Mouse (Mus musculus) bone marrow, adult 2 months (tissue): ENCODE measurements around the gene Snrnp27. TPM values are rescaled to one million over a fixed set of nuclear protein-coding genes. Genes with fewer than 3 reads are reported as not detected.

Source experiments
- H3K27ac ChIP-seq: fragments of 200-500 bp; 2 replicates; pipeline ENCODE4 v1.5.1; 2012; ENCODE audit warnings: low read depth, mild to moderate bottlenecking, control low read depth, inconsistent platforms, low read length; ENCODE audit not compliant: control insufficient read depth, poor library complexity, insufficient read depth
- H3K4me1 ChIP-seq: fragments of 200-500 bp; 2 replicates; pipeline ENCODE4 v1.6.1; 2011; ENCODE audit warnings: low read length; ENCODE audit not compliant: control insufficient read depth, insufficient read depth
- H3K4me3 ChIP-seq: fragments of 200-500 bp; replicated peaks from 2 replicates; pipeline ENCODE3; 2011; ENCODE audit warnings: mild to moderate bottlenecking, low read depth, low read length, control low read depth; ENCODE audit not compliant: control insufficient read depth
- CTCF ChIP-seq: fragments of 200-500 bp; IDR thresholded peaks from 2 replicates; pipeline ENCODE4 v1.5.1; 2011; ENCODE audit warnings: low read length, control low read depth; ENCODE audit not compliant: control insufficient read depth, insufficient read depth
- POLR2A ChIP-seq: fragments of 200-500 bp; IDR thresholded peaks from 2 replicates; pipeline ENCODE4 v1.6.1; 2011; ENCODE audit warnings: low read depth, mild to moderate bottlenecking, control low read depth, low read length, borderline replicate concordance; ENCODE audit not compliant: control insufficient read depth
- WGBS: fragments of 180-500 bp; shearing (Covaris S2); methylation state at CpG from one replicate; pipeline ENCODE4 v1.1.7; 2018; 5-methylcytosine and 5-hydroxymethylcytosine counted together
- polyA plus RNA-seq: library from polyadenylated mRNA; stranded (reverse); fragments of >200 nt; gene quantifications from 2 replicates; pipeline ENCODE4 v1.2.4, GENCODE M21; 2011; ENCODE audit warnings: low replicate concordance; ENCODE audit not compliant: missing spikeins, insufficient read depth, insufficient read length

Snrnp27 gene
- polyA plus RNA-seq, 1 experiment, result 47.5 TPM

GRCm38 (mm10) chr6:86669240-86669727, 15.0 kb downstream of the Snrnp27 start:
- H3K27ac ChIP-seq, result peak overlapping the region; percentile 89
- WGBS, result under 1% methylated on average over 31 of the region's 37 CpGs
- no peaks in the 10 kb centered on the region; the same call in 1 of the 2 replicates for H3K4me1 ChIP-seq
- peak overlapping the region; percentile 69 for H3K4me3 ChIP-seq
- TF ChIP-seq POLR2A (peak; percentile 89), CTCF (peak; percentile 18; the same call in 1 of the 2 replicates)

DNA sequence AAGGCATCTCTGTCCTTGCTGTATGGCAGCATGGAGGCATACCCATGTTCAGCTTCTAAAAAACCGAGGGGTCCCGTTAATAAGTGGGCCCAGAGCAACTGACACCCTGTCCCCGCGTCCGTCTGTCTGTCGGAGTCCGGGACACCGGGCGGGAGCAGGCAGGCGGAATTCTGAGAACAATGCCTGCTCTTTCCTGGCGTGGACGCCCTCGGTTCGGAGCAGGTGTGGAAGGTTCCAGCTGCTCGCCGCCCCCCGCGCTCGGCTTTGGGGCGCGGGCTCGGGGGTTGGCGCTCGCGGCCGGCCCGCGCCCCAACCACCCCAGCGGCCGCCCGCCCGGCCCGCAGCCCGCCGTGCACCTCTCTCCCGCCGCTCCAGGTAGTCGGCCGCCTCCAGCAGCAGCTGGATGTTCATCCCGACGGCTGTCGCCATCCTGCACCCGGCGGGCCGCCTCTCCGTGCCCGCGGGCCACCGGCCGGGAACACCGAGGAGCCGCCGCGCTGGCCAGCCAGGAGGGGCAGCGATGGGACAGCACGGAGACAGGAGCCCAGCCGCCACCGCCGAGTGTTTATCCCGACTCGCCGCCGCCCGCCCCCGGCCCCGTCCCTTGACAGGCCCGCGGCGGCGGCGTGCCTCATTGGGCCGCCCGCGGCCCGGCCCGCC, 15.6 kb downstream of the Snrnp27 start, which contains the start of gene Mxd1:
Mxd1 (minus strand) TSS at position 582 of the 660 bp plus-strand sequence.
- Histone ChIP-seq H3K4me3 (peak within 1 kb of the TSS; percentile 73), H3K4me1 (no peaks in the 10 kb centered on the region; the same call in 1 of the 2 replicates), H3K27ac (peak within 1 kb of the TSS; percentile 93)
- under 1% methylated on average over 70 of the region's 76 CpGs for WGBS
- no peak for TF ChIP-seq CTCF
- TF ChIP-seq POLR2A, result peak; percentile 94

GRCm38 (mm10) chr6:86667061-86667460, 17.3 kb downstream of the Snrnp27 start:
- peaks cover 2% of the 10 kb centered on the region; the same call in 1 of the 2 replicates for H3K4me1 ChIP-seq
- H3K4me3 ChIP-seq, result peak overlapping the region; percentile 73
- 89% methylated on average over 10 of the region's 10 CpGs for WGBS
- TF ChIP-seq POLR2A, result no peak
- TF ChIP-seq CTCF, result no peak
- peak overlapping the region; percentile 46 for H3K27ac ChIP-seq

DNA sequence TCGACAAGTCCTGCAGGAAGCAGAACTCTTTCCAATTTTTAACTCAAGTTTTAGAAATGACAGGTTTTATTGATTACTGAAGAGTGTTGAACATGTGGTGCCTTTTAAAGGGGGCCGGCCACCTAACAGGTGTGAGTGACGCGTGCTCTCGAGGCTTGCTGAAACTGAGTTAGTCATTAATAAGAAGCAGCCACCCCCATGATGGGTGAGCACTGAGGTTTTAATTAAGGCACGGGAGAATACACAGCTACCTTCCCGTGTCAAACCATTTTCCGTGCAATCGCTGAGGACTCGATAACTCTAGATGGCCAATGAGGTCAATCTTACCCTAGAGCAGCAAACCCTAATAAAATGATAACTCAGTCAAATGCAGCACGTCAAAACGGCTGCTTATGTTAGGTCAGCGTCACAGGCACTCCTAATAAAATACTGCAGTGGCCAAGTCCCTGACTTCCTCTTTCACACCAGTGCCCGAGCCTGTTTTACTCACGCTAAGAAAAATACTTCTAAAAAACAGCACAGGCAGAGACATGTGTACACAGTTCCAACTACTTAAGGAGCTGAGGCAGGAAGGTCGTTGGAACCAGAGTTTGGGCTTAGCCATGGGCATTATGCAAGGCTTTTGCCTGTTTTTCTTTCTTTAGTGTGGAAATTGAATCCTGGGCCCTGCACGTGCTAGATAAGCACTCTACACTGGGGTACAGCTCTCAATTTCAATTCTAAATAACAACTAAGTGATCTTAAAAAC, 18.6 kb downstream of the Snrnp27 start:
- H3K27ac ChIP-seq, result peak overlapping the region; percentile 68; the same call in 1 of the 2 replicates
- WGBS, result 18% methylated on average over 17 of the region's 17 CpGs
- H3K4me1 ChIP-seq, result peaks cover 4% of the 10 kb centered on the region
- H3K4me3 ChIP-seq, result peak overlapping the region; percentile 67
- TF ChIP-seq POLR2A (no peak), CTCF (no peak)

DNA sequence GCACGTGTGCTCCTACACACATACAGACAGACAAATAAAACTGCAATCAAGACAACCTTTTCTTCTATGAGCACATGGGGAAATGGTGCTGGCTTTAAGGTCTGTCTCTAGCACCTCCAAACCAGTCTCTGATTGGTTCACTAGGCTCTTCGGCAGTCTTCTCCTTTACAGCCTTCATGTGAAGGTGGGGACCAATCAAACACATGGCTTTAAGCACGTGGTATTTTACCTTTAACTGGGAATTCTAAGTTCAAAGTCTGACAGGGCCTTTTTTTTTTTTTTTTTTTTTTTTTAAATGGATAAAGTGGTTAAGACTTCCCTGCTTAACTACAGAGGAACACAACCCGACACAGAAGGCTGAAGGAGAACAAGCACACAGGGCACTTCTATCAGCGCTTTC, 19.2 kb downstream of the Snrnp27 start:
- WGBS, result 63% methylated on average over 5 of the region's 5 CpGs
- peaks cover 9% of the 10 kb centered on the region for H3K4me1 ChIP-seq
- no peak overlapping the region for H3K27ac ChIP-seq
- peak overlapping the region; percentile 39 for H3K4me3 ChIP-seq
- TF ChIP-seq POLR2A (no peak), CTCF (no peak)

- WGBS, result 14% methylated on average over 9 of the region's 9 CpGs
- H3K4me1 ChIP-seq, result peaks cover 11% of the 10 kb centered on the region
Measured at GRCm38 (mm10) chr6:86660161-86660877, 24.0 kb downstream of the Snrnp27 start.

DNA sequence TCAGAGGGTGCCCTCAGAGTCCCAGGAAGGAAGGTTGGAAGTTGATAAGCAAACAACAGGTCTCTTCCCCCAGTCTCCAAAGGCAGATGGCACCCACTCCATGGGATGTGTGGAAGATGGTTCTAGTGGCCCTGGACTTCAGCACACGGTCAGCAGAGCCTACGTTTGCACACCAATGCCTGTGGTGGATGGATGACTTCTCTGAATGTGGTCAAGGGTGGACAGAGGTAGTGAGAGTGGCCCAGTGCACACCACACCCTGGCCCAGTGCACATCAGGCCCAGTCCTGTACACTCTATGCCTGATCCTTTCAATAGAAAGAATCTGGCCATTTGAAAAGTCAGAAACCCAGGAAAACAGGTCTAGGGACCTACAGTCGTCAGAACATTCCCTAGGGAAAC, 25.8 kb downstream of the Snrnp27 start:
- H3K27ac ChIP-seq, result no peak overlapping the region
- 93% methylated on average over 3 of the region's 3 CpGs for WGBS
- TF ChIP-seq CTCF, result no peak
- TF ChIP-seq POLR2A, result no peak
- peaks cover 13% of the 10 kb centered on the region for H3K4me1 ChIP-seq
- no peak overlapping the region for H3K4me3 ChIP-seq

More at GRCm38 (mm10) chr6:86660161-86660877, 24.0 kb downstream of the Snrnp27 start:
- H3K4me3 ChIP-seq, result peak overlapping the region; percentile 10
- H3K27ac ChIP-seq, result peak overlapping the region; percentile 81
- TF ChIP-seq CTCF (no peak), POLR2A (no peak)
